Mouse (Mus musculus): ENCODE results near the gene Vti1a.

Vti1a gene

GRCm38 (mm10) chr19:55542461-55542860 lies 226.4 kb downstream of the Vti1a start:
- in situ Hi-C loops (cut with MboI; ENCODE audit: unreplicated experiment in 2 of 2): loop anchor here in 1 of 2 experiments (25.0 kb wide), 1 partner anchor 430 kb away; no protein-coding TSS in a partner anchor

DNA sequence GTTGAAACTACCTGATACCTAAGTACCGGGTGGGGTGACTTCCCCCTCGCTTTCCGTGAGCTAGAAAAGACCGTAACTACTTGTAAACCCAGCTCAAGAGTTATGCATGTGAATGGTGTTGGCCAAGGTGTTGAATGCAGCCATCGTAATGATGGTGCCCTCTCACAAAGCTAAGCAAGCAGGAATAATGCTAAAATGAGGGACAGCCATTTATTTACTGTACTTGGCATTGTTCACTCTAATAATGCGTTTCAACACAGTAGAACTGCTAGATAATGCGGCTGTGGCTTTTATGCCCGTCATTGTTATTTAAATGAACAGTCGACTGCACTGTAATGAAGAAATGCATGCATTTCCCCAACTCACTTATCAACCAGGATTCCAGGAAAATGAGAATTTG lies 227.1 kb downstream of the Vti1a start:
- in situ Hi-C loops (cut with MboI; ENCODE audit: unreplicated experiment in 2 of 2): loop anchor here in 1 of 2 experiments (25.0 kb wide), 1 partner anchor 431 kb away; no protein-coding TSS in a partner anchor

DNA sequence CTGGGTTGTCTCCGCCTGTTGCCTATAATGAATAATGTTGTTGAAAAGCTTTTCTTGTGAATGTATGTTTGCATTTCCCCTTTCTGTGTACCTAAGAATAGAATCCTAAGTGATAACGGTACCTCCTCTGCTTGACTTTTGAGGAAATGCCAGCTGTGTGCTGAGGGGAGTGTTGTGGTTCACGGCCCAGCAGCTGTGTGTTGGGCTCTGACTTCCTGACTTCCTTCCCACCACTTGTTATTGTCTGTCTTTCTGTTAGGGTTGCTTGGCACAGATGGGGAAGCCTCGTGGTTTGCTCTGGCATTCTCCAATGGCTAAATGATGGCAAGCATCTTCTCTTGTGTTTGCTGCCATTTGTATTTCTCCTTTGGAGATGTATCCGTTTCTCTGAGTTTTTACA lies 228.4 kb downstream of the Vti1a start:
- in situ Hi-C loops (cut with MboI; ENCODE audit: unreplicated experiment in 2 of 2): loop anchor here in 1 of 2 experiments (25.0 kb wide), 1 partner anchor 432 kb away; no protein-coding TSS in a partner anchor

- in situ Hi-C loops (cut with MboI; ENCODE audit: unreplicated experiment in 2 of 2): loop anchor here in 1 of 2 experiments (25.0 kb wide), 1 partner anchor 433 kb away; no protein-coding TSS in a partner anchor
These were observed 229.4 kb downstream of the Vti1a start for GRCm38 (mm10) chr19:55545529-55545928.

DNA sequence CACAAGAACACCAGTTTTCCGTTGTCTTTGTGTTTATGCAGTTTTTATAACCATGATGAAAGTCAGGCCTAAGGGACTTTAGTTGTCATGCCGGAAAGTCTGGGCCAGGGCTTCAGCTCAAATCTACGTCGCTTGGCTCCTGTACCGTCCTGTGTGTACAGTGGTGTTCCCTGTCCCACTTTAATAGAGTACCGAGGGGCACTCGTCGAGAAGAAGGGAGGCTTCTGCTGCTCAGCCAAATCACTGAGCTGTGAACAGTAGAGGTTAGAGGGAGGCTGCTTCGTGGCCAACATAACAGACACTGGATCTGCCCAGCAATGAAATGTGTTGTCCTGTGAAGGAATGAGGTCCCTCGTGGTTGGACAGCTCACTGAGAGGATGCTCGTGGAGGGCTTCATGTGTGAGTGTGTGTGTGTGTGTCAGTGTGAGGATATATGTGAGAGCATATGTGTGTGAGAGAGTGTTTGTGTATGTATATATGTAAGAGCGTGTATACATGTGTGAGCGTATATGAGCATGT lies 230.0 kb downstream of the Vti1a start:
- in situ Hi-C loops (cut with MboI; ENCODE audit: unreplicated experiment in 2 of 2): loop anchor here in 1 of 2 experiments (25.0 kb wide), 1 partner anchor 434 kb away; no protein-coding TSS in a partner anchor

- in situ Hi-C loops (cut with MboI; ENCODE audit: unreplicated experiment in 2 of 2): loop anchor here in 1 of 2 experiments (25.0 kb wide), 1 partner anchor 436 kb away; no protein-coding TSS in a partner anchor
These were observed 232.1 kb downstream of the Vti1a start for GRCm38 (mm10) chr19:55548206-55548605.

GRCm38 (mm10) chr19:55548656-55549055 lies 232.6 kb downstream of the Vti1a start:
- in situ Hi-C loops (cut with MboI; ENCODE audit: unreplicated experiment in 2 of 2): loop anchor here in 1 of 2 experiments (25.0 kb wide), 1 partner anchor 436 kb away; no protein-coding TSS in a partner anchor

GRCm38 (mm10) chr19:55550176-55550575 lies 234.1 kb downstream of the Vti1a start:
- in situ Hi-C loops (cut with MboI; ENCODE audit: unreplicated experiment in 2 of 2): loop anchor here (5.0 to 10.0 kb wide), 7 partner anchors 92 to 655 kb away; partner anchors contain the start of gene Tcf7l2 (in 2 of the 2)

GRCm38 (mm10) chr19:55552339-55552738 lies 236.2 kb downstream of the Vti1a start:
- in situ Hi-C loops (cut with MboI; ENCODE audit: unreplicated experiment in 2 of 2): loop anchor here (5.0 to 10.0 kb wide), 7 partner anchors 90 to 652 kb away; partner anchors contain the start of gene Tcf7l2 (in 2 of the 2)

DNA sequence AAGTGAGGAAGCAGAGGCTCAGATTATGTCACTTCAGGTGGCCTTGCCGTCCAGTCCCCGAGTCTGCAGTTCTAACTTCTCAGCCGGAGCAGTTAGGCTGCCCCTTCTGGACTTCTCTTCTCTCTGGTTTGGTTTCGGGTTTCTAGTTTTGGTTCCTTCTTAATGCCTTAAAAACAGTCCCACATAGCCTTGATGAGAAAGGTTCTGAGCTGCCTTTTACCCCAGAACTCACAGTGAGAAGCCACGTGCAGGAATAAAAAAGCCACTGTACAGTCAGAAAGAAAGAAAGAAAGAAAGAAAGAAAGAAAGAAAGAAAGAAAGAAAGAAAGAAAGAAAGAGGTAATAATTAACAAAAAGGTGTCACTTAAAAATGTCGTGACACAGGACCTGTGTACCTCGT lies 236.8 kb downstream of the Vti1a start:
- in situ Hi-C loops (cut with MboI; ENCODE audit: unreplicated experiment in 2 of 2): loop anchor here (5.0 to 10.0 kb wide), 7 partner anchors 89 to 652 kb away; partner anchors contain the start of gene Tcf7l2 (in 2 of the 2)

DNA sequence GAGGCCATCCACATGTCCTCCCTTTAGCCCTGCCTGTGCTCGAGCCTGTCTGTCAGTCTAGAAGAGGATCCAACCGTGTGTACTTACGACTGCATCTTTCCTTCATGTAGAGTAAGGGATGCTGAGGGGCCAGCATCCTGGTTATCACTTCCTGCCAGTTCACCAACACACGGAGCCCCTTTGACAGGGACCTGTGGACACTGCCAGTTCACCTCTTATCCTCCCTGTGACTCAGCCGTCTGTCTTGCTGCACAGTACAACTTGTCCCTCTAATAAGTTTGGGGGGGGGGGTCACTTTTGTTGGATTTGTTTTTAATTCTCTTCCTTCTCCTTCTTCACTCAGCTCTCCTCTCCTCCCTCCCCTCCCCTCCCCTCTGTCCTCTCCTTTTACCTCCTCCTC lies 238.2 kb downstream of the Vti1a start:
- in situ Hi-C loops (cut with MboI; ENCODE audit: unreplicated experiment in 2 of 2): loop anchor here (5.0 to 10.0 kb wide), 7 partner anchors 88 to 651 kb away; partner anchors contain the start of gene Tcf7l2 (in 2 of the 2)

DNA sequence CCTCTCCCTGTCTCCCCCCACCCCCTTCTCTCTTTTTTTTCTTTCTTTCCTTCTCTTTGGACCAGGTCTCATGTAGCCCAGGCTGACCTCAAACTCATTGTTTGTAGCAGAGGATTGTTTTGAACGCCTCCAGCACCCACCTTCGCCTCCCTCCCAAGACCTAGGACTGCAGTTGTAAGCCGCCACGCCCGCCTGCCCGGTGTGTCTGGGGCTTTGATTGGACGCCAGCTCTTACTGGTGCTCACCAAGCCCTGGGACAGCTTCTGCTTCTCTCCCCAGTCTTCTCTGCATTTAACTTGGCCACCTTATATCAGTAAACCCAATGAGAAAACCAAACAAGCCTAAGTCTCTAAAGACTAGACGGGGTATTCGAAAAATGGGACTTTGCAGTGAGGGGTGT lies 238.6 kb downstream of the Vti1a start:
- in situ Hi-C loops (cut with MboI; ENCODE audit: unreplicated experiment in 2 of 2): loop anchor here (5.0 to 10.0 kb wide), 7 partner anchors 88 to 650 kb away; partner anchors contain the start of gene Tcf7l2 (in 2 of the 2)

GRCm38 (mm10) chr19:55556168-55556999 lies 240.3 kb downstream of the Vti1a start:
- in situ Hi-C loops (cut with MboI; ENCODE audit: unreplicated experiment in 2 of 2): loop anchor here (10.0 kb wide), 2 partner anchors 188 to 648 kb away; partner anchors contain the start of gene Tcf7l2 (in 1 of the 2)

GRCm38 (mm10) chr19:55559331-55559730 lies 243.2 kb downstream of the Vti1a start:
- in situ Hi-C loops (cut with MboI; ENCODE audit: unreplicated experiment in 2 of 2): loop anchor here (10.0 kb wide), 2 partner anchors 185 to 645 kb away; partner anchors contain the start of gene Tcf7l2 (in 1 of the 2)

GRCm38 (mm10) chr19:55560088-55560682 lies 244.1 kb downstream of the Vti1a start:
- in situ Hi-C loops (cut with MboI; ENCODE audit: unreplicated experiment in 2 of 2): loop anchor here in 1 of 2 experiments (5.0 kb wide), 1 partner anchor 92 kb away; no protein-coding TSS in a partner anchor

DNA sequence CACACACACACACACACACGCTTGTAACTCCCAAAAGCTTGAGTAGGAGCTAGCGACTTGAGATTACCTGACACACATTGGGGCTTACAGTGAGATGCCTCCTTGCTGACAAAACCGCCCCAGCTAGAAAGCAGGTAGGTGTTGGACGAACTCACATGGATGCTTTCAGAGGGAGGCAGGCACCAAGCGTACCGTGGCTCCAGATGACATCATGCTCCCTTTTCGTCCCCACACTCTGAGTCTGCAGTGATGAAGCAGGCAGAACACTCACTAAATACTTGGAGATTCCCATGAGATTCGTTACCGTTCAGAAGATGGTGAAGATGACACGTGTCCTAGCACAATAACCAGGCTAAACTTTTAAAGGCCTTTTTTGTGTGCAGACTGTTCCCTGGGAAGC lies 245.4 kb downstream of the Vti1a start:
- in situ Hi-C loops (cut with MboI; ENCODE audit: unreplicated experiment in 2 of 2): loop anchor here in 1 of 2 experiments (5.0 kb wide), 1 partner anchor 91 kb away; no protein-coding TSS in a partner anchor

- in situ Hi-C loops (cut with MboI; ENCODE audit: unreplicated experiment in 2 of 2): loop anchor here in 1 of 2 experiments (5.0 kb wide), 1 partner anchor 90 kb away; no protein-coding TSS in a partner anchor
These were observed 246.5 kb downstream of the Vti1a start for GRCm38 (mm10) chr19:55562487-55563147.

DNA sequence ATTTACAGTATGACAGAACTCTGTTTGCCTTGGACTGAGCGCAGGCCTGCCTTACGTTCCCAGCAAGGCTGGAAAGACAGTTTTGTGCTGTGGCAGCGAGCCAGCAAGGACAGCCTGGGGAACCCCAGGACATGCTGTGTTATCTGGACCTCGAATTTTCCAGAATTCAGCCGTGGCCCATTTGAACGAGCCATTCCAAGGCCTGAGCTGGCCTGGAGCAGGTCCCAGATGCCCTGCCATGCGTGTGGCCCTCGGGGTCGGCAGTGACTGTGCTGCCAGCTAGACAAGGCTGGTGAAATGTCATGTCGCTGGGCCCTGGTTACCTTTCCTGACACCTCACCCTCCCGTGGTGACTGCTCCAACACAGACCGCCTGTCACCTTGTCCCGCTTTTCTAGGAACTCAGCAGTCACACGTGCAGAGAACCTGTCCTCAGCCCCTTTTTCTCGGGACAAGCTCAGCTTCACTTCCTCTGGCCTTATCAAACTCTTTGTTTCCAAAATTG lies 247.1 kb downstream of the Vti1a start:
- in situ Hi-C loops (cut with MboI; ENCODE audit: unreplicated experiment in 2 of 2): loop anchor here in 1 of 2 experiments (5.0 kb wide), 1 partner anchor 89 kb away; no protein-coding TSS in a partner anchor
